ENCODE assay signal across 12 mouse cellular contexts in genomic region chr2:32662291-32662690, GRCm38 (mm10). TPM values are rescaled to one million over a fixed set of nuclear protein-coding genes. Genes with fewer than 3 reads are reported as not detected.
A peak's percentile ranks its signal among the peaks of the same experiment; 100 is the strongest.
DNase-seq lines count a peak whose midpoint lies in the region; ATAC-seq and TF ChIP-seq lines count a peak whose summit lies in the region.
"Had no signal": no experiment of that assay in that cellular context is flagged by ENCODE, and none has a peak within 500 bp of the region (broad histone marks: within the 10 kb centered on the region; RNA-seq: fewer than 3 reads in every experiment).

No protein-coding gene starts in this region.

- no peak for DNase-seq in heart, adult 11 months
- no peak for DNase-seq in liver, adult 2 months (ENCODE audit: extremely low read depth, low read depth, low spot score)
- DNase-seq in liver (no peak), MN1 (ENCODE audit: low spot score) (peak; percentile 32)
- DNase-seq in adrenal gland, adult (ENCODE audit: inconsistent age in 2 of 2, low spot score in 1 of 2), result no peak
- no peak for DNase-seq in cerebellum, adult 11 months
- DNase-seq: B cell, adult 2 months; cerebellum, adult 8-10 months; spleen, adult 18-20 months had no signal

- H3K27ac ChIP-seq in heart, embryonic 11.5 days (ENCODE audit: low read depth, low read length), result peak overlapping the region; percentile 85
- peak overlapping the region; percentile 56 for H3K27ac ChIP-seq in liver, adult 2 months (replicated peaks; ENCODE audit: insufficient read depth, low read depth, low read length)
- 0 out of 2 replicates have a peak overlapping the region, but pooled peaks have one; percentile 20 for H3K27ac ChIP-seq in limb, embryonic 12.5 days
- H3K27ac ChIP-seq: liver, embryonic 15.5 days had no signal

- H3K36me3 ChIP-seq in heart, embryonic 11.5 days (ENCODE audit: control insufficient read depth, insufficient read depth, low read length), result no peaks in the 10 kb centered on the region
- H3K36me3 ChIP-seq in liver, adult 2 months (ENCODE audit: control insufficient read depth, insufficient read depth, low read length), result no peaks in the 10 kb centered on the region
- no peaks in the 10 kb centered on the region for H3K36me3 ChIP-seq in limb, embryonic 12.5 days

- H3K4me1 ChIP-seq in heart, embryonic 11.5 days (ENCODE audit: control insufficient read depth, insufficient read depth, low read length), result peaks cover 38% of the 10 kb centered on the region
- peaks cover 2% of the 10 kb centered on the region; the same call in 1 of the 2 replicates for H3K4me1 ChIP-seq in liver, adult 2 months (ENCODE audit: control insufficient read depth, insufficient read depth, low read length)
- H3K4me1 ChIP-seq in limb, embryonic 12.5 days (replicated peaks), result no peaks in the 10 kb centered on the region

- H3K4me3 ChIP-seq in heart, embryonic 11.5 days (ENCODE audit: low read depth, low read length), result no peak overlapping the region
- H3K4me3 ChIP-seq in liver, adult 2 months (ENCODE audit: insufficient read depth, low read depth, low read length), result no peak overlapping the region
- no peak overlapping the region for H3K4me3 ChIP-seq in limb, embryonic 12.5 days (replicated peaks)
- H3K4me3 ChIP-seq: liver, embryonic 15.5 days had no signal

- H3K9me3 ChIP-seq in heart, embryonic 11.5 days (replicated peaks; ENCODE audit: control insufficient read depth, low read length), result no peaks in the 10 kb centered on the region
- no peaks in the 10 kb centered on the region for H3K9me3 ChIP-seq in limb, embryonic 12.5 days
- H3K9me3 ChIP-seq: liver, embryonic 15.5 days had no signal

- H3K79me2 ChIP-seq in liver, adult 2 months (ENCODE audit: control insufficient read depth, insufficient read depth, low read length), result no peaks in the 10 kb centered on the region

- no peak for TF ChIP-seq CTCF in liver, adult 2 months (IDR thresholded peaks at IDR 0.05; ENCODE audit: low read depth, low read length)

- TF ChIP-seq POLR2A in liver, adult 2 months (IDR thresholded peaks at IDR 0.05; ENCODE audit: extremely low read depth, insufficient read depth, low read length), result no peak

- 54% methylated on average over 5 of the region's 5 CpGs for WGBS in heart, embryonic 11.5 days (ENCODE audit: insufficient replicate concordance)
- 74% methylated on average over 5 of the region's 5 CpGs for WGBS in liver, adult 2 months
- 63% methylated on average over 5 of the region's 5 CpGs for WGBS in limb, embryonic 12.5 days

- H3K27me3 ChIP-seq in heart, embryonic 11.5 days (ENCODE audit: control insufficient read depth, insufficient read depth, low read length), result no peaks in the 10 kb centered on the region
- no peaks in the 10 kb centered on the region for H3K27me3 ChIP-seq in liver, adult 2 months (ENCODE audit: control insufficient read depth, insufficient read depth, low read length)
- H3K27me3 ChIP-seq in limb, embryonic 12.5 days, result no peaks in the 10 kb centered on the region
- H3K27me3 ChIP-seq: liver, embryonic 15.5 days had no signal

- no peak for ATAC-seq in heart, embryonic 11.5 days (replicated peaks; ENCODE audit: insufficient number of reproducible peaks, low FRiP score, low TSS enrichment)
- ATAC-seq in limb, embryonic 12.5 days (ENCODE audit: insufficient number of reproducible peaks, insufficient read depth, low FRiP score, low TSS enrichment, low read depth), result no peak

- H3K4me2 ChIP-seq in heart, embryonic 11.5 days, result no peak overlapping the region
- no peak overlapping the region for H3K4me2 ChIP-seq in limb, embryonic 12.5 days
- H3K4me2 ChIP-seq: liver, embryonic 15.5 days had no signal

- peak overlapping the region; percentile 64 for H3K9ac ChIP-seq in heart, embryonic 11.5 days (ENCODE audit: low read depth, low read length)
- H3K9ac ChIP-seq in liver, adult 2 months (ENCODE audit: low read depth, low read length), result no peak overlapping the region
- no peak overlapping the region for H3K9ac ChIP-seq in limb, embryonic 12.5 days (replicated peaks)
- H3K9ac ChIP-seq: liver, embryonic 15.5 days had no signal

RNA-seq across cellular contexts. Expression of gene Eng, which starts 15.9 kb away (rescaled TPM):
- 113 and 127 TPM in 2 replicates for polyA plus RNA-seq in heart, embryonic 11.5 days (2014; fragmentation: Nextera tagmentation; extraction: Ambion mirVana)
- 14.2 and 25.9 TPM in 2 replicates for total RNA-seq in liver, adult 2 months (2014; rRNA removed)
- polyA plus RNA-seq in liver, adult 2 months (2012; rRNA removed), result 55.0 and 70.8 TPM in 2 replicates
- 24.7 and 25.7 TPM in 2 replicates for polyA plus RNA-seq in limb, embryonic 12.5 days (2016; fragmentation: Nextera tagmentation; extraction: Ambion mirVana)

RNA-seq across cellular contexts. Expression of gene Ak1, which starts 40.7 kb away (rescaled TPM):
- polyA plus RNA-seq in heart, embryonic 11.5 days (2014; fragmentation: Nextera tagmentation; extraction: Ambion mirVana), result 212 and 221 TPM in 2 replicates
- 0.47 and 1.4 TPM in 2 replicates for total RNA-seq in liver, adult 2 months (2014; rRNA removed)
- 0.26 and 0.34 TPM in 2 replicates for polyA plus RNA-seq in liver, adult 2 months (2012; rRNA removed)
- 34.3 and 34.4 TPM in 2 replicates for polyA plus RNA-seq in limb, embryonic 12.5 days (2016; fragmentation: Nextera tagmentation; extraction: Ambion mirVana)

RNA-seq across cellular contexts. Expression of gene Fpgs, which starts 41.7 kb away (rescaled TPM):
- polyA plus RNA-seq in heart, embryonic 11.5 days (2014; fragmentation: Nextera tagmentation; extraction: Ambion mirVana), result 14.5 and 15.3 TPM in 2 replicates
- 158 and 175 TPM in 2 replicates for total RNA-seq in liver, adult 2 months (2014; rRNA removed)
- polyA plus RNA-seq in liver, adult 2 months (2012; rRNA removed), result 414 and 481 TPM in 2 replicates
- 31.0 and 32.9 TPM in 2 replicates for polyA plus RNA-seq in limb, embryonic 12.5 days (2016; fragmentation: Nextera tagmentation; extraction: Ambion mirVana)

RNA-seq across cellular contexts. Expression of gene Cdk9, which starts 50.6 kb away (rescaled TPM):
- 53.8 and 61.2 TPM in 2 replicates for polyA plus RNA-seq in heart, embryonic 11.5 days (2014; fragmentation: Nextera tagmentation; extraction: Ambion mirVana)
- total RNA-seq in liver, adult 2 months (2014; rRNA removed), result 19.5 and 27.3 TPM in 2 replicates
- polyA plus RNA-seq in liver, adult 2 months (2012; rRNA removed), result 46.6 and 63.7 TPM in 2 replicates
- 129 and 136 TPM in 2 replicates for polyA plus RNA-seq in limb, embryonic 12.5 days (2016; fragmentation: Nextera tagmentation; extraction: Ambion mirVana)

RNA-seq across cellular contexts. Expression of gene Sh2d3c, which starts 58.6 kb away (rescaled TPM):
- polyA plus RNA-seq in heart, embryonic 11.5 days (2014; fragmentation: Nextera tagmentation; extraction: Ambion mirVana), result 26.4 and 29.1 TPM in 2 replicates
- total RNA-seq in liver, adult 2 months (2014; rRNA removed), result 2.2 and 3.2 TPM in 2 replicates
- polyA plus RNA-seq in liver, adult 2 months (2012; rRNA removed), result 7.5 and 10.4 TPM in 2 replicates
- 17.0 and 17.1 TPM in 2 replicates for polyA plus RNA-seq in limb, embryonic 12.5 days (2016; fragmentation: Nextera tagmentation; extraction: Ambion mirVana)

Comparison
In these comparisons a context has a peak if more than half of its experiments do, and no peak if none do; other contexts are left out.
1. H3K27ac ChIP-seq: peak in every context shown above with its lines; median percentile 85 in heart, embryonic 11.5 days; 56 in liver, adult 2 months; 20 in limb, embryonic 12.5 days.
2. RNA of gene Ak1, which starts 40.7 kb away (polyA plus RNA-seq): 212 to 221 TPM in heart, embryonic 11.5 days and 34.3 to 34.4 TPM in limb, embryonic 12.5 days; 0.26 to 0.34 TPM in liver, adult 2 months; every median in the first group is over 10 times any median in the second.
3. RNA of gene Fpgs, which starts 41.7 kb away (polyA plus RNA-seq): 414 to 481 TPM in liver, adult 2 months; 31.0 to 32.9 TPM in limb, embryonic 12.5 days and 14.5 to 15.3 TPM in heart, embryonic 11.5 days; every median in the first group is over 10 times any median in the second.